Mouse (Mus musculus): Measurements from ENCODE around the gene Parl. TPM values are rescaled to one million over a fixed set of nuclear protein-coding genes. Genes with fewer than 3 reads are reported as not detected.

Gene Parl
- polyA plus RNA-seq (2015; fragmentation: Nextera tagmentation; extraction: Ambion mirVana): 94.5 and 95.5 TPM in 2 replicates

GRCm38 (mm10) chr16:20301770-20302649 is at the start of gene Parl:
TSS of gene Parl (minus strand) at chr16:20302387.
- H3K27me3 ChIP-seq (replicated peaks): no peaks in the 10 kb centered on the region
- peak within 1 kb of the TSS; percentile 78 for H3K9ac ChIP-seq
- peaks cover 2% of the 10 kb centered on the region for H3K36me3 ChIP-seq
- peak within 1 kb of the TSS; percentile 92 for H3K4me3 ChIP-seq (replicated peaks)
- peak; percentile 95 for ATAC-seq
- peaks cover 15% of the 10 kb centered on the region for H3K4me1 ChIP-seq (replicated peaks)
- H3K27ac ChIP-seq: peak within 1 kb of the TSS; percentile 75
- WGBS: under 1% methylated on average over 52 of the region's 52 CpGs
- no peaks in the 10 kb centered on the region for H3K9me3 ChIP-seq
- H3K4me2 ChIP-seq (replicated peaks): peak within 1 kb of the TSS; percentile 65

GRCm38 (mm10) chr16:20345464-20345863 is 43.3 kb upstream of the Parl start:
- no peak overlapping the region for H3K4me3 ChIP-seq (replicated peaks)
- H3K36me3 ChIP-seq: no peaks in the 10 kb centered on the region
- no peak for ATAC-seq
- H3K9me3 ChIP-seq: no peaks in the 10 kb centered on the region
- H3K4me1 ChIP-seq (replicated peaks): no peaks in the 10 kb centered on the region
- no peak overlapping the region for H3K4me2 ChIP-seq (replicated peaks)
- H3K9ac ChIP-seq: no peak overlapping the region
- H3K27ac ChIP-seq: no peak overlapping the region
- 91% methylated on average over 1 of the region's 1 CpGs for WGBS
- H3K27me3 ChIP-seq (replicated peaks): no peaks in the 10 kb centered on the region

GRCm38 (mm10) chr16:20338616-20339015 is 36.4 kb upstream of the Parl start:
- H3K9ac ChIP-seq: no peak overlapping the region
- H3K36me3 ChIP-seq: peaks cover 6% of the 10 kb centered on the region; the same call in 1 of the 2 replicates
- H3K4me1 ChIP-seq (replicated peaks): no peaks in the 10 kb centered on the region
- 92% methylated on average over 3 of the region's 3 CpGs for WGBS
- no peaks in the 10 kb centered on the region for H3K9me3 ChIP-seq
- no peak for ATAC-seq
- no peak overlapping the region for H3K4me3 ChIP-seq (replicated peaks)
- H3K4me2 ChIP-seq (replicated peaks): no peak overlapping the region
- no peaks in the 10 kb centered on the region for H3K27me3 ChIP-seq (replicated peaks)
- H3K27ac ChIP-seq: no peak overlapping the region

- peaks cover 6% of the 10 kb centered on the region; the same call in 1 of the 2 replicates for H3K36me3 ChIP-seq
- 94% methylated on average over 8 of the region's 8 CpGs for WGBS
- no peak overlapping the region for H3K4me3 ChIP-seq (replicated peaks)
Observed at GRCm38 (mm10) chr16:20334918-20335317, 32.7 kb upstream of the Parl start.

GRCm38 (mm10) chr16:20328306-20328705 is 26.1 kb upstream of the Parl start:
- Histone ChIP-seq H3K4me3 (replicated peaks) (no peak overlapping the region), H3K27me3 (replicated peaks) (no peaks in the 10 kb centered on the region), H3K36me3 (no peaks in the 10 kb centered on the region), H3K4me2 (replicated peaks) (no peak overlapping the region), H3K4me1 (replicated peaks) (no peaks in the 10 kb centered on the region), H3K27ac (no peak overlapping the region), H3K9ac (no peak overlapping the region), H3K9me3 (no peaks in the 10 kb centered on the region)
- ATAC-seq: no peak
- WGBS: 88% methylated on average over 5 of the region's 5 CpGs

More at GRCm38 (mm10) chr16:20334918-20335317, 32.7 kb upstream of the Parl start:
- H3K9me3 ChIP-seq: no peaks in the 10 kb centered on the region
- H3K27me3 ChIP-seq (replicated peaks): no peaks in the 10 kb centered on the region
- no peak overlapping the region for H3K27ac ChIP-seq
- H3K4me2 ChIP-seq (replicated peaks): no peak overlapping the region
- H3K4me1 ChIP-seq (replicated peaks): no peaks in the 10 kb centered on the region
- no peak overlapping the region for H3K9ac ChIP-seq
- ATAC-seq: no peak

GRCm38 (mm10) chr16:20325286-20325685 is 23.1 kb upstream of the Parl start, which contains the start of gene Cyp2ab1:
TSS of gene Cyp2ab1 (minus strand) at chr16:20325404.
- no peaks in the 10 kb centered on the region for H3K36me3 ChIP-seq
- H3K4me1 ChIP-seq (replicated peaks): no peaks in the 10 kb centered on the region
- ATAC-seq: no peak
- no peaks in the 10 kb centered on the region for H3K27me3 ChIP-seq (replicated peaks)
- H3K4me2 ChIP-seq (replicated peaks): no peak within 1 kb of the TSS
- H3K9me3 ChIP-seq: no peaks in the 10 kb centered on the region
- H3K4me3 ChIP-seq (replicated peaks): no peak within 1 kb of the TSS
- WGBS: 63% methylated on average over 5 of the region's 5 CpGs
- H3K27ac ChIP-seq: no peak within 1 kb of the TSS
- H3K9ac ChIP-seq: no peak within 1 kb of the TSS

GRCm38 (mm10) chr16:20323907-20324306 is 21.7 kb upstream of the Parl start:
- Histone ChIP-seq H3K36me3 (no peaks in the 10 kb centered on the region), H3K4me3 (replicated peaks) (no peak overlapping the region), H3K4me1 (replicated peaks) (no peaks in the 10 kb centered on the region), H3K4me2 (replicated peaks) (no peak overlapping the region), H3K9ac (no peak overlapping the region), H3K27ac (no peak overlapping the region), H3K27me3 (replicated peaks) (no peaks in the 10 kb centered on the region), H3K9me3 (no peaks in the 10 kb centered on the region)
- ATAC-seq: no peak
- WGBS: 66% methylated on average over 5 of the region's 5 CpGs

- Histone ChIP-seq H3K36me3 (no peaks in the 10 kb centered on the region), H3K27ac (no peak overlapping the region), H3K4me3 (replicated peaks) (no peak overlapping the region), H3K4me2 (replicated peaks) (no peak overlapping the region), H3K9ac (no peak overlapping the region), H3K9me3 (no peaks in the 10 kb centered on the region), H3K27me3 (replicated peaks) (no peaks in the 10 kb centered on the region), H3K4me1 (replicated peaks) (no peaks in the 10 kb centered on the region)
- WGBS: 79% methylated on average over 4 of the region's 4 CpGs
- ATAC-seq: no peak
Observed at GRCm38 (mm10) chr16:20322274-20322673, 20.1 kb upstream of the Parl start.

GRCm38 (mm10) chr16:20316770-20317169 is 14.6 kb upstream of the Parl start:
- H3K27ac ChIP-seq: no peak overlapping the region
- H3K4me2 ChIP-seq (replicated peaks): no peak overlapping the region
- H3K4me1 ChIP-seq (replicated peaks): no peaks in the 10 kb centered on the region
- no peaks in the 10 kb centered on the region for H3K27me3 ChIP-seq (replicated peaks)
- H3K9ac ChIP-seq: no peak overlapping the region
- 82% methylated on average over 6 of the region's 6 CpGs for WGBS
- no peaks in the 10 kb centered on the region for H3K9me3 ChIP-seq
- no peak for ATAC-seq
- no peaks in the 10 kb centered on the region for H3K36me3 ChIP-seq
- H3K4me3 ChIP-seq (replicated peaks): no peak overlapping the region

- no peaks in the 10 kb centered on the region for H3K36me3 ChIP-seq
- no peak overlapping the region for H3K9ac ChIP-seq
- no peak overlapping the region for H3K4me2 ChIP-seq (replicated peaks)
- H3K4me1 ChIP-seq (replicated peaks): no peaks in the 10 kb centered on the region
- no peak for ATAC-seq
- H3K9me3 ChIP-seq: no peaks in the 10 kb centered on the region
- no peak overlapping the region for H3K4me3 ChIP-seq (replicated peaks)
- no peaks in the 10 kb centered on the region for H3K27me3 ChIP-seq (replicated peaks)
- no peak overlapping the region for H3K27ac ChIP-seq
- WGBS: 84% methylated on average over 4 of the region's 4 CpGs
Observed at GRCm38 (mm10) chr16:20315266-20315665, 13.1 kb upstream of the Parl start.

- H3K27me3 ChIP-seq (replicated peaks): no peaks in the 10 kb centered on the region
- no peak for ATAC-seq
- H3K36me3 ChIP-seq: no peaks in the 10 kb centered on the region
- H3K4me3 ChIP-seq (replicated peaks): no peak overlapping the region
- no peak overlapping the region for H3K27ac ChIP-seq
- WGBS: 61% methylated on average over 14 of the region's 14 CpGs
- H3K9ac ChIP-seq: no peak overlapping the region
- H3K9me3 ChIP-seq: no peaks in the 10 kb centered on the region
- no peaks in the 10 kb centered on the region for H3K4me1 ChIP-seq (replicated peaks)
- H3K4me2 ChIP-seq (replicated peaks): no peak overlapping the region
Observed at GRCm38 (mm10) chr16:20312272-20312671, 10.1 kb upstream of the Parl start.

GRCm38 (mm10) chr16:20300076-20300475 is 2.1 kb downstream of the Parl start:
- WGBS: 95% methylated on average over 2 of the region's 2 CpGs
- ATAC-seq: no peak
- H3K4me3 ChIP-seq (replicated peaks): no peak overlapping the region
- H3K36me3 ChIP-seq: peaks cover 8% of the 10 kb centered on the region
- no peak overlapping the region for H3K27ac ChIP-seq
- H3K27me3 ChIP-seq (replicated peaks): no peaks in the 10 kb centered on the region
- no peak overlapping the region for H3K9ac ChIP-seq
- peaks cover 15% of the 10 kb centered on the region for H3K4me1 ChIP-seq (replicated peaks)
- no peaks in the 10 kb centered on the region for H3K9me3 ChIP-seq
- peak overlapping the region; percentile 65; the same call in 1 of the 2 replicates for H3K4me2 ChIP-seq (replicated peaks)

GRCm38 (mm10) chr16:20280238-20280637 is 21.9 kb downstream of the Parl start:
- Histone ChIP-seq H3K4me1 (replicated peaks) (no peaks in the 10 kb centered on the region), H3K4me2 (replicated peaks) (no peak overlapping the region), H3K27me3 (replicated peaks) (no peaks in the 10 kb centered on the region), H3K36me3 (peaks cover 29% of the 10 kb centered on the region), H3K4me3 (replicated peaks) (no peak overlapping the region), H3K9ac (no peak overlapping the region), H3K9me3 (no peaks in the 10 kb centered on the region), H3K27ac (no peak overlapping the region)
- 82% methylated on average over 4 of the region's 4 CpGs for WGBS
- ATAC-seq: no peak
